Mouse (Mus musculus) cerebellum, postnatal 10 days (tissue): ENCODE measurements at regions not wholly inside any gene's neighbourhood (a gene's known extent, or its start where the extent isn't known, plus 50 kb on each side); places are given as distances from the start of the nearest gene placed in this dataset.

ENCODE experiments used
- DNase-seq, 2 experiments: peaks; one replicate each; pipeline ENCODE4 v3.0.0; 2021; ENCODE audit warnings: mixed read lengths in 2 of 2

DNA sequence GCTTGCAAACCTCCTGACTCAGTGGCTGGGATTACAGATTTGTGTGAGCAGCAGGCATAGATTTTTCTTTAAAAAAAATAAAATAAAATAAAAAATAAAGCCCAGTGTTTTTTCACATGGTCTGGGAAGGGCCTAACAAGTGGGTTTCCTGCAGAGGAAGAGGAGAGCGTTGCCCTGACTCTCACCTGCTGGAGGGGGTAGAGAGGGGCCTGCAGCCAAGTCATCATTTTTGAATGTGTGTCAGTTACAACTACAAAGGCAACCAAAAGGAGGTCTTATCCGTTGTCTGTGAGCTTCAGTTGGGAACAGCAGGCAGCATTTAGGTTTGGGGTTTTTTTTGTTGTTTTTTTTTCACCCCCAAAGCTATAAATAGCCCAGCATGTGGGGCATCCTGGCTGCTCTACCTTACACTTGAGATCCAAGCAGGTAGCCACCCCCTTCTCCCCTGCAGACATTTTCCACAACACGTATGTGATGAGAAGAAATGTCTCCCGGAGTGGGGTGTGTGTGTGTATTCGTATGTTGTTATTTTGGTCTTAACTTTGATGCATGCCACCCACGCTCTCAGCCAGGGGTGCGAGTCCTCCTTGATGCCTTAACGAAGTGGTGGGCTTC lies 285.7 kb upstream of the 4930412O13Rik start:
- DNase-seq: no peak

GRCm38 (mm10) chr2:9596135-9596534 lies 284.9 kb upstream of the 4930412O13Rik start:
- no peak for DNase-seq

GRCm38 (mm10) chr2:9604984-9605383 lies 276.1 kb upstream of the 4930412O13Rik start:
- DNase-seq: peak; percentile 91

- peak in 1 of 2 experiments; percentile 21 for DNase-seq
Measured at GRCm38 (mm10) chr2:9607547-9607946, 273.5 kb upstream of the 4930412O13Rik start.

DNA sequence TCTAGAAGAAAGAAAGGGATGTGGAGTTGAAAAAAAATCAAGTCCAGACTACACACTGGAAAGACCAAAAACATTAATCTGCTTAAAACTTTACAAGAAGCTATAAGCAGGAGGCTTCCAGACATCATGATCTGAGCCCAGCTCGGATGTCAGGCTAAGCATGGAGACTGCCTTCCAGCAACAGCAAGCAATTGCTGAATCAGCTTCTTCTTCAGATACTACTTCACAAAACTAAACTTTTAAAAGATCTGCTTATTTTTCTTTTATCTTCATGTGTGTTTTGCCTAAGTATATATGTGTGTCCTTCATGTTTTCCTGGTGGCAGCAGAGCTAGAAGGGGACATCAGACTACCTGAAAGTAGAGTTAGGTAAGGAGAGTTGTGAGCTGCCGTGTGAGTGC lies 266.6 kb upstream of the 4930412O13Rik start:
- DNase-seq: no peak

GRCm38 (mm10) chr2:9616292-9616691 lies 264.8 kb upstream of the 4930412O13Rik start:
- DNase-seq: no peak

DNA sequence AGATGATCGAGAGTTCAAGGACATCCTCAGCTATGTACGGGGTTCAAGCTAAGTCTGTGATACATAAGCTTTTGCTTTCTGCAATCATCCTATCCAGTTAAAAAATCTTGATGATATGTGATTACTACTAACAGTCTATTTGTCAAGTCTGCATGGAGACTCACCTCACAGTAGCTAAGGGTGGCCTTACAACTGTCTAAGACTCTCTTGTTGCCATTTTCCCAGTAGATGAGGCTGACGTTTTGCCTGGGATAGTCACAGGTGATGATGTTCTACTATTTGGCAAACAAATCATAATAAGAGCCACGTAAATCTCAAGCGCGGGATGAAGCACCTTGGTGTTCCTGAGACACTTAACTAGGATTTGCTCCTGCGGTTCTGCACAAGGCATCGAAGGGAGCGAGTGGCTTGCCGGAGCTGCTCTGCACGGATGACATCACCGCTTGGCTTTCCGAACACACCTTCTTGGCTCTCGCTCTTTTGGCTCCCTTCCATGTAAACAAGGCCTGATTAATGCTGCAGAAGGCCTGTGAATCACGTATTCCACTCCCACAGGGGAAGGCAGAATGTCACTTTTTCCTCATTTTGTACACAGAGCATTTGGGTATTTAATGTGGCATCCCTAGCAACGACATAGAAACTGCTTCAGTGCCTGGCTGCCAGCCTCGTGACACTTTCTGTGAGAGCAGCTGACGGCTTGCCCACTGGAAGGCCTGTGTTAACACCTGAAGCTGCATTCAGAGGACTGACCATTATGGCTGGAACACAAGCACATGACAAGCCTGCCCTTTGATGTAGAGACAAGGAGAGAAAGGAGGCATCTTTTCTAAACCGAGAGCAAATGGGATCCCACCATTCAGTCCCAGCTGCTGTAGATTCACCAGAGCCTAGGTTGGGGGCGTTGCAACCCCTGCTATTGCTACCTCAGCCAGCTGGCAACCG lies 260.5 kb upstream of the 4930412O13Rik start:
- peak; percentile 92 to 94 for DNase-seq

GRCm38 (mm10) chr2:9623702-9624101 lies 257.4 kb upstream of the 4930412O13Rik start:
- no peak for DNase-seq

- DNase-seq: no peak
Measured at GRCm38 (mm10) chr2:9628026-9628425, 253.0 kb upstream of the 4930412O13Rik start.

GRCm38 (mm10) chr2:9632719-9633446 lies 248.2 kb upstream of the 4930412O13Rik start:
- peak; percentile 32 to 47 for DNase-seq

DNA sequence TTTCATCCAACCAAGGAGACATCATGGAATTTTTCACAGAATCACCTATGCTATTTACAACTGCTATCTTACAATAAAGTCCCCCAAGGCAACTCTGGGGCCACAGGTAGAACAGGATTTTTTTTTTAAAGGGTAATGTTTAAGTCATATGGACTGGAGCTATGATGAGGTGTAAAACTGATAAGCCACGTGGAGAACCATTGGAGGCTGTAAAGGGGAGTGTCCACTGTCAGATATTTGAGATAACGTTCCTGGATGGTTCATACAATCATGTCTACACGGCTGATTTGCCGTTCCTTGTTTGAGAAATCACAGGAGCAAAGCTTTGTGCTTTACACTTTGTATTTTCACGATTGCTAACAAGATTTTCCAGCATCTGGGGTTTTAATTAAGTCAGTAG lies 241.8 kb upstream of the 4930412O13Rik start:
- no peak for DNase-seq

DNA sequence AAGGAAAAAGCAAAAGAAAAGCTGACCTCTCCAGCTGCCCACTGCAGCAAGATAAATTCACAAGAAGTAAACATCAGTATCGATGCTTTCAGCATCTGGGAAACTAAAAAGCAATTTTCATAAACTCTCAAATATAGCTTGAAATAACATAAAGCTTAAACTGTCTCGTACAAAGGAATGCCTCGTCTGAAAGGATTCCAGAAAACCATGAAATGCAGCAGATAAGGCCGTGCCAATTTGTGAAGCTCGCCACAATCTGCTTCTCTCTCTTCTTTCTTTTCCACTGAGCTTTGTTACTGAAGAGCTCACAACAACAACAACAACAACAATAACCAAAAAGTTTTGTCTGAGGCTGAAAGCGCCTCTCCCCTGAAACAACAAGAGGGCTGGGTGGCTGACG lies 239.4 kb upstream of the 4930412O13Rik start:
- no peak for DNase-seq

DNA sequence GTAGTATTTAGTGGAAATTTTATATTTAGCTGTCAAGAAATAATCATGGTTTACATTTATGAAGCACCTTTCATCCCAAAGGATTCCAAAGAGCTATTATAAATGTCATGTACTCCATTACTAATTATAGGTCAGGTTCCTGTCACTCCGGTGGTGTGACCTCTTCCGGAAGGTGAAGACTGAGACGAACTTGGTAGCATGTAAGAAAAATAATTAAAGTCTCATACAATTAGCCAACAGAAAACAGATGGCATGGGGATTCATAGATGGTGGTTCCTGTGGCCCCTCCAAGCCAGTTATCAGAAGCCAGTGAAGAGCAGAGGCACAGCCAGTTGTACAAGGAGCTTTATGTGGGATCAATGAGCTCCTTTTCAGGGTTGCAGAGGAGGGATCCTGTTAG lies 238.6 kb upstream of the 4930412O13Rik start:
- no peak for DNase-seq

GRCm38 (mm10) chr2:9646466-9646865 lies 234.6 kb upstream of the 4930412O13Rik start:
- no peak for DNase-seq

DNA sequence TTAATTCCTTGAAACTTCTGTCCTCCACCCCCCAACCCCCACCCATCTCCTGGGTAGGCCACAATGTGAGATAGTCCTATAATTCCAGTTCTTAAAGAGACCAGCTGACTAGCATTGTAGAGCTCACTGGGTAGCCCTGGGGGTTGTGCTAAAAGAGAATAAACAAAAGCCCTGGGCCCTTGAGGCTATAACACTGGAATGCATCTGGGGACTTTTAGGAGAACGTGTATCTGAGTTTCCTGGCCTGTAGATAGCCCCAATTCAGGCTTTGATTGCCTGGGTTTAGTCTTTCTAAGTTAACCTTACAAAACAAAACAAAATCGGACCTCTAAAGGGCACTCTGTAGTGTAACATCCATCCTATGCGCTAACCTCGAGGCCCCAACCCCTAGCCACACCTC lies 234.1 kb upstream of the 4930412O13Rik start:
- no peak for DNase-seq

DNA sequence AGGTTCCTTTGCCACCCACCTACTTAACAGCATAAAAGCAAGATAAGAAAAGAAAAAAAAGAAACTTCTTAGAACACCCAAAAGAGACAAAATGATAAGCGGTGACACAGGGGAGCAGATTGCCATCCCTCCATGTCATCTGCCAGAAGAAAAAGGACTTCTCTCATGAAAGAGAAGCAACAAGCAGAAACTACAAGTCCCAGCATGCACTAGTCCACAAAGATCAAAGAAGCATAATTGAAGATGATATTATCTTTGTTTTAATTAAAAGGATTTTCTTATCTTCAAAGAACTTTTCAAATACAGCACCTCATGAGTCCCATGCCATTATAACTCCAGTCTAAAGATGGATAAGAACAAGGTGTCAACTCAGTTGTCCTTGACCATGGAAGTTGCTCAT lies 231.0 kb upstream of the 4930412O13Rik start:
- DNase-seq: no peak

GRCm38 (mm10) chr2:9658880-9659279 lies 222.2 kb upstream of the 4930412O13Rik start:
- DNase-seq: no peak

DNA sequence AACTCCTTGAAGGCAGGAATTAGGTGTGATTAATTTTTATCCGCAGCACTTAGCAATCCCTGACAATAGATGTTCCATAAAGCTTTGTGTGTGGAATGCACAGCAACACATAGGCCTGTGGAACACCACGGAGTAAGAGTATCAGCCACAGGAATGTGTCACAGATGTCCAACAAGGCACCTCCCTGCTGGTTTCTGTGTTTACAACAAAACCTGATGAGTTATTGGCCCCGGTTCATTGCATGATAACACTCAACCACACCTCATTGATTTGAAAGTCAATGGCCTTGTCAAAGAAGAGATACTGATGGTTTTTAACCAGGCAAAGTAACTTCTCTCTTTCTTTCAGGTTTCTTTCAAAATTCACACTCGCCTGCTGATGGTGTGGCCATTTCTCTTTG lies 211.4 kb upstream of the 4930412O13Rik start:
- no peak for DNase-seq

GRCm38 (mm10) chr2:9681691-9682152 lies 199.3 kb upstream of the 4930412O13Rik start:
- DNase-seq: no peak

GRCm38 (mm10) chr2:9683673-9684210 lies 197.3 kb upstream of the 4930412O13Rik start:
- DNase-seq: no peak

DNA sequence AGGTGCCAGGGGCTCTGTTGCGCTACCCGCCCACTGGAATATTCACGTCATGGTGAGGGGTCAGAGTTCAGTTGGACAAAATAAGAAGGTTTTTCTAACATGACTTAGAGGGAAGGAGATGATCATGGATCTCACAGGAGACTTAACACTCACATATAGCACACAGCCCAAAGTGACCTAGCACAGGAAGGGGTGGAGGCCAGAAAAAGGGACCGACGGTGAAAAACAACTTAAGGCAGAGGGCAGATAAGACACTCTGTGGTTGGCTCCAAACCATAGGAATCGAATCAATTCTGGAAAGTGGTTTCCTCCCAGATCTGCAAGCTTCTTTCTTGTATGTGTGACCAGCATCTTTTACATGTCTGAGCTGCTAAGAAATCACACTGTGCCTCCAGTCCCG lies 192.9 kb upstream of the 4930412O13Rik start:
- no peak for DNase-seq

DNA sequence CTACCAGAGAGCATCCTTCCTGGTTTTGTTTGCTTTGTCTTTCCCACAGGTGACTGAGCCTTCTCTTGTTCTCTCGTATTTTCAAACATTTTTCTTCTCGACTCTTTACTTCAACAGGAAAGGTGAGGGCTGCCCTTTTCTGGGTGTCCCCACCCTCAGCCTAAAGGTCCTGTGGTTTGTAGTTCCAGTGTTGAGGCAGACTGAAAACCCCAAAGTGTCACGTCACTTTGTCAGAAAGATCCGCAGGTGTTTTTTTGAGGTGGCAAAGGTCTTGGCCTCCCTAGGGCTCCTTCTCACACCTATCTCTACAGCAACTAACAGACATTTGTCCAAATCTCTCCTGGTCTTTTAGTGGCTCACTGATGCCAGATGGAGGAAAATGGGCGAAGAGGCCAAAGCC lies 191.5 kb upstream of the 4930412O13Rik start:
- DNase-seq: no peak

GRCm38 (mm10) chr2:9691506-9691905 lies 189.5 kb upstream of the 4930412O13Rik start:
- no peak for DNase-seq
